Comparison of ENCODE assay signal across 16 mouse cellular contexts in the genomic region with DNA sequence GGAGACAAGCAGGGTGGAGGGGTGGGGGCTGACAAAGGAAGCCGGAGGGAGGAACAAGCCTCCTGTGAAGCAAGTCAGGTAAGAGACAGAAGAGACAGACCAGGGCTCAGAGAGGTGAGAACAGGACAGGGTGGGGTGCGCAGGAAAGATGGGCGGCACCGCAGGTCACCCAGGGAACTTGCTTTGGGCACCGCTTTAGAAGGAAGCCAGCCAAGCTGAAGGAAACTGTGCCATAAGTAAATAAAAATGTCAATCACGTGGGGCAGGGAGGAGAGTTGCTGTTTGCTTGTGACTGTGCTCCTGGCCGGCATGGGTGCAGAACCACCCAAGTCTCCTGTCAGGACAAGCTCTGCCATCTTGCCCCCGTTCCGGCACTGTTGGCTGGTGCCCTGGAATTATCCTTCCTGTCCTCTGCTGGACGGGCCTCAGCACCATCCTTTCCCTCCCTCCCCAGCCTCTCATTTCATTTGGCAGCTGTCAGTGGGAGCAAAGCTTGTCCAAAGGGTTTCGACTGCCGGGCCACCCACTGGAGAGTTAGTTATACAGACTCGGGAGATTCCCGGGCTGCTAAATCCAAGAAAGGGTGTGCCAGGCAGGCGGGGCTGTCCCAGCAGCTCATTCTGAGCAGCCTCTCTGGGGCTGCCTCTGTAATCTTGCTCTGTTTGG. TPM values are rescaled to one million over a fixed set of nuclear protein-coding genes. Genes with fewer than 3 reads are reported as not detected.
A peak's percentile ranks its signal among the peaks of the same experiment; 100 is the strongest.
DNase-seq lines count a peak whose midpoint lies in the region; ATAC-seq and TF ChIP-seq lines count a peak whose summit lies in the region.
"Had no signal": no experiment of that assay in that cellular context is flagged by ENCODE, and none has a peak within 500 bp of the region (broad histone marks: within the 10 kb centered on the region; RNA-seq: fewer than 3 reads in every experiment).

No protein-coding gene starts in this region.

- H3K4me1 ChIP-seq in hindbrain, embryonic 13.5 days (replicated peaks): peaks cover 15% of the 10 kb centered on the region
- peaks cover 18% of the 10 kb centered on the region for H3K4me1 ChIP-seq in hindbrain, embryonic 10.5 days (replicated peaks)
- peaks cover 5% of the 10 kb centered on the region; the same call in 1 of the 2 replicates for H3K4me1 ChIP-seq in intestine, embryonic 15.5 days (replicated peaks)
- no peaks in the 10 kb centered on the region for H3K4me1 ChIP-seq in forebrain, postnatal 0 days (ENCODE audit: insufficient read depth)
- H3K4me1 ChIP-seq: liver, embryonic 15.5 days had no signal

- ATAC-seq in hindbrain, embryonic 13.5 days (ENCODE audit: low FRiP score): no peak
- peak; percentile 40 for ATAC-seq in intestine, embryonic 15.5 days
- ATAC-seq in forebrain, postnatal 0 days: no peak

- no peak overlapping the region for H3K27ac ChIP-seq in hindbrain, embryonic 13.5 days
- H3K27ac ChIP-seq in hindbrain, embryonic 10.5 days: no peak overlapping the region
- no peak overlapping the region for H3K27ac ChIP-seq in intestine, embryonic 15.5 days
- H3K27ac ChIP-seq in forebrain, postnatal 0 days (ENCODE audit: low read depth, low read length): no peak overlapping the region
- H3K27ac ChIP-seq: liver, embryonic 15.5 days; neural tube, embryonic 15.5 days had no signal

- no peak for DNase-seq in hindbrain, embryonic 10.5 days (ENCODE audit: low spot score)
- peak; percentile 47 for DNase-seq in cerebellum, postnatal 25 days
- peak; percentile 34 to 67 for DNase-seq in lung, postnatal 4 days
- DNase-seq in thymus, postnatal 10 days (ENCODE audit: low spot score in 2 of 2): no peak
- DNase-seq in forebrain, postnatal 0 days: no peak
- DNase-seq: embryo, embryonic 11 days; heart, adult 18-20 months; midbrain, embryonic 14.5 days; right cerebral cortex, postnatal 25 days had no signal

- WGBS in hindbrain, embryonic 13.5 days: 65% methylated on average over 15 of the region's 15 CpGs
- WGBS in hindbrain, embryonic 10.5 days: 69% methylated on average over 15 of the region's 15 CpGs
- WGBS in intestine, embryonic 15.5 days: 41% methylated on average over 15 of the region's 15 CpGs
- WGBS in forebrain, postnatal 0 days: 46% methylated on average over 15 of the region's 15 CpGs

- no peak for TF ChIP-seq CTCF in forebrain, postnatal 0 days (IDR thresholded peaks at IDR 0.05; ENCODE audit: low read depth)

- H3K27me3 ChIP-seq in hindbrain, embryonic 13.5 days: no peaks in the 10 kb centered on the region
- H3K27me3 ChIP-seq in hindbrain, embryonic 10.5 days (ENCODE audit: insufficient read depth, poor library complexity, severe bottlenecking): no peaks in the 10 kb centered on the region
- no peaks in the 10 kb centered on the region for H3K27me3 ChIP-seq in intestine, embryonic 15.5 days (replicated peaks)
- no peaks in the 10 kb centered on the region for H3K27me3 ChIP-seq in forebrain, postnatal 0 days (ENCODE audit: insufficient read depth, low read length)
- H3K27me3 ChIP-seq: liver, embryonic 15.5 days had no signal

- 0 out of 2 replicates have a peak overlapping the region, but pooled peaks have one; percentile 9 for H3K9ac ChIP-seq in hindbrain, embryonic 13.5 days
- no peak overlapping the region for H3K9ac ChIP-seq in intestine, embryonic 15.5 days
- H3K9ac ChIP-seq in forebrain, postnatal 0 days: no peak overlapping the region
- H3K9ac ChIP-seq: liver, embryonic 15.5 days; neural tube, embryonic 15.5 days had no signal

- H3K36me3 ChIP-seq in hindbrain, embryonic 13.5 days: no peaks in the 10 kb centered on the region
- no peaks in the 10 kb centered on the region for H3K36me3 ChIP-seq in hindbrain, embryonic 10.5 days
- no peaks in the 10 kb centered on the region for H3K36me3 ChIP-seq in intestine, embryonic 15.5 days
- no peaks in the 10 kb centered on the region for H3K36me3 ChIP-seq in forebrain, postnatal 0 days (ENCODE audit: insufficient read depth)
- H3K36me3 ChIP-seq: liver, embryonic 15.5 days; neural tube, embryonic 15.5 days had no signal

- H3K4me2 ChIP-seq in hindbrain, embryonic 13.5 days: no peak overlapping the region
- peak overlapping the region; percentile 22; the same call in 1 of the 2 replicates for H3K4me2 ChIP-seq in intestine, embryonic 15.5 days (replicated peaks)
- no peak overlapping the region for H3K4me2 ChIP-seq in forebrain, postnatal 0 days (ENCODE audit: low read depth)
- H3K4me2 ChIP-seq: liver, embryonic 15.5 days; neural tube, embryonic 15.5 days had no signal

- no peaks in the 10 kb centered on the region for H3K9me3 ChIP-seq in hindbrain, embryonic 13.5 days
- no peaks in the 10 kb centered on the region for H3K9me3 ChIP-seq in hindbrain, embryonic 10.5 days
- H3K9me3 ChIP-seq in intestine, embryonic 15.5 days: no peaks in the 10 kb centered on the region
- no peaks in the 10 kb centered on the region for H3K9me3 ChIP-seq in forebrain, postnatal 0 days (ENCODE audit: low read length)
- H3K9me3 ChIP-seq: liver, embryonic 15.5 days; neural tube, embryonic 15.5 days had no signal

- no peak overlapping the region for H3K4me3 ChIP-seq in hindbrain, embryonic 13.5 days
- H3K4me3 ChIP-seq in hindbrain, embryonic 10.5 days: no peak overlapping the region
- no peak overlapping the region for H3K4me3 ChIP-seq in intestine, embryonic 15.5 days (replicated peaks)
- H3K4me3 ChIP-seq in forebrain, postnatal 0 days (ENCODE audit: low read depth, low read length): no peak overlapping the region
- H3K4me3 ChIP-seq: left cerebral cortex, adult 2 months; liver, embryonic 15.5 days; neural tube, embryonic 15.5 days had no signal

RNA-seq across cellular contexts. Expression of a gene that starts 7.2 kb away (rescaled TPM):
- polyA plus RNA-seq in hindbrain, embryonic 13.5 days (2015; fragmentation: Nextera tagmentation; extraction: Ambion mirVana): not detected in 2 replicates
- polyA plus RNA-seq in hindbrain, embryonic 10.5 days (2016; fragmentation: Nextera tagmentation; extraction: Ambion mirVana): not detected in 2 replicates
- not detected in 2 replicates for polyA plus RNA-seq in intestine, embryonic 15.5 days (2015; fragmentation: Nextera tagmentation; extraction: Ambion mirVana)
- not detected in 2 replicates for total RNA-seq in forebrain, postnatal 0 days (2014; rRNA removed)
- polyA plus RNA-seq in forebrain, postnatal 0 days (2015; fragmentation: Nextera tagmentation; extraction: Ambion mirVana): not detected in 2 replicates
- total RNA-seq: heart, adult 18-20 months; left cerebral cortex, adult 2 months had no signal
- polyA plus RNA-seq: hindbrain, embryonic 11.5 days; kidney, embryonic 14.5 days; liver, embryonic 15.5 days; midbrain, embryonic 14.5 days; neural tube, embryonic 15.5 days had no signal

Comparison
In these comparisons a context has a peak if more than half of its experiments do, and no peak if none do; other contexts are left out.
1. DNase-seq: peak in cerebellum, postnatal 25 days (2 of 2) and lung, postnatal 4 days (2 of 2); none in hindbrain, embryonic 10.5 days (single experiment), thymus, postnatal 10 days (0 of 2) and forebrain, postnatal 0 days (single experiment).